Mouse (Mus musculus): ENCODE data around the gene Galnt16.

Gene Galnt16

DNA sequence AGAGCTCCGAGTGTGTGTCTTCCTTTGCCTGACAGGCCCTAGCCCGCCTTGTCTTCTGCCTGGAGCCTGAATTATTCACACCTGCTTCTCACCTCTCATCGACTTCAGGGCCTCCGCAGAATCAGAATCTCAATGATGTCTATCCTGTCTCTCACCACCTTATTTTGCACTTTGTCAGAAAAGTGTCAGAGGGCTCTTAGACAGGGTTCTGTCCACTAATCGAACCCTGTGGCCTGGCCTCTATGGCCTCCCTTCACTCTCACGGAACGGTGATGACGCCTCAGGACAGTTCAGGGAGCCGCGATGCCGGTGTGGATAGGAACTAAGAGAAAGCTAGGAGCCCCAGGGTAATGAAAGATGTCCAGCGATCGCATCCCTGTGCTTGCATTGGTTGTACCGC, at the start of gene Galnt16:
TSS of gene Galnt16 (plus strand) at position 301 of the 400 bp plus-strand sequence.
- DNase-seq (ENCODE audit: low spot score), result no peak

DNA sequence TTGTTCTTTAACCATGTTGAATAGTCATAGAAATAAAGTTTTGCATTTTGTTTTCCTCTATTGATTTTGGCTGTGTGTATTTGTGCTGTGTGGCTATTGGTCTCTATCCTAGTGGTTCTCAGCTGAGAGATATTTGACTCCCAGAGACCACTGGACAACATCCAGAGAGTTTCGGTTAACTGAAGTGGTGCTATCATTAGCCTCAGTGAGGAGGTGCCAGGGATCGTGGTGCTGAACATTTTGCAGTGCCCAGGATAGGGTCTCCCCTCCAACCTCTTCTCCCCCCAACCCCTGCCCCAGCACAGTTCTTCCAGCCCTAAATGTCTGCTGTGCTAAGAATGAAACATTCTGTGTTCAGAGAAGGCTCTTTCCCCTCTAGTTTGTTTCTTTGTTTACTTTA, 47.9 kb upstream of the Galnt16 start:
- no peak for DNase-seq (ENCODE audit: low spot score)

DNA sequence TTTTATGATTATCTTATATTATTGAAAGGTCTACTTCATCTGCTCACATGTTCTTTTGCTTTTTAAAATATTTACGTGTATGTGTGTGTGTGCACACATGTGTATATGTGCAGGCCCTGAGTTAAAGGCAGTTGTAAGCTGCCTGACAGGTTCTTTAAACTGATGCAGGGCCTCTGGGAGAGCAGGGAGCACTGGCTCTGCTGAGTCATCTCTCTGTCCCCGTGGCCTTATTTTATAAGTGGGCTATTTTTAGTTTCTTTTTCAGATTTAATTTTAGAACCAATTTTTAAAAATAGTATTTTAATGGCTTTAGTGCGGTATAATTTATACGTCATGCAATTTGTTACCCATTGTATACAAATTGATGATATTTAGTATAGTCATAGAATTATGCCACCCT, 46.2 kb upstream of the Galnt16 start:
- DNase-seq (ENCODE audit: low spot score), result no peak

DNA sequence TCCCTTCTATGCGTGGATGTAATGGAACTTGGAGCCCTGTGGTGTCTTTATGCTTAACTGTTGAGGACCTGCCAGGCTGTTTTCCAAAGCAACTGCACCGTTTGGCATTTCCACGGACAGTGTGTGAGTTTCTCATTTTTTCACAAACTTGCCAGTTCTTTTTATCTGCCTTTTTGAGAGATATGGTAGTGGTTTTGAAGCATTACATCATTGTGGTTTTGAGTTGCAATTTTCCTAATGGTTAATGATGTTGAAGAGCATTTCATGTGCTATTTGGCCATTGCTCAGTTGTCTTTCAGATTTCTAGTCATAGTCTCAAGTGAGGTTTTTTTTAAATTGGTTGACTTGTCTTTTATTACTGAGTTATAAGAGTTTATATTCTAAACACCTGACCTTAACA, 44.3 kb upstream of the Galnt16 start:
- no peak for DNase-seq (ENCODE audit: low spot score)

DNA sequence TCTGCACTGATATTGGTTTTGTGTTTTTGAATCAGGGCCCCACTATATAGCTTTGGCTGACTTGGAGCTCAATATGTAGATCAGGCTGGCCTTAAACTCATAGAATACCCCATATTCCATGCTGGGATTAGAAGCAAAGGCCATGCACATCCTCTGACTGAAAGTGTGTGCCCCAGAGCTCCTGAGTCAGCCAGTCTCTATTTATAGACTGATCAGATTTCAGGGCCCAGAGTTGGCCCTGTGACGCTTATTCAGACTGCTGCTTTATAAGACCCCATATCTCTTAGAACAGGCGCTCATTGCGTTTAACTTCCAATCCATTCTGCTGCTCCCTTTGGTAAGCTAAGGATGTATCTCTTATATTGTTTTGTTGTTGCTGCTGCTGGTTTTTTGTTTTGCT, 38.1 kb upstream of the Galnt16 start:
- no peak for DNase-seq (ENCODE audit: low spot score)

DNA sequence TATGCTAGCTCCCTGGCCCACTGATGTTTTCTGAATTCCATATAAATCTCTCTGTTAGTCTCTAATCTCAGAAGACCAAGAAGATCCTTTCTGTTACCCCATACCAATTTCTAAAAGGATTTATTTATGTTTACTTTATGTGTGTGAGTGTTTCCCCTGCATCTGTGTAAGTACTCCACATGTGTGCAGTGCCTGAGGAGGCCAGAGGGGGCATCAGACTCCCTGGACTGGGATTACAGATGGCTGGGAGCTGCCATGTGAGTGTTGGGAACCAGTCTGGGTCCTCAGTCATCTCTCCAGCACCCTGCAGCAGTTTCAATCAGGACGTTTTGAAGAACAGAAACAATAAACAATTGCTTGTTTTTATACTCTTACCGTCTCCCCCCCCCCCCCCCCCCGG, 34.7 kb upstream of the Galnt16 start:
- DNase-seq (ENCODE audit: low spot score), result no peak

DNA sequence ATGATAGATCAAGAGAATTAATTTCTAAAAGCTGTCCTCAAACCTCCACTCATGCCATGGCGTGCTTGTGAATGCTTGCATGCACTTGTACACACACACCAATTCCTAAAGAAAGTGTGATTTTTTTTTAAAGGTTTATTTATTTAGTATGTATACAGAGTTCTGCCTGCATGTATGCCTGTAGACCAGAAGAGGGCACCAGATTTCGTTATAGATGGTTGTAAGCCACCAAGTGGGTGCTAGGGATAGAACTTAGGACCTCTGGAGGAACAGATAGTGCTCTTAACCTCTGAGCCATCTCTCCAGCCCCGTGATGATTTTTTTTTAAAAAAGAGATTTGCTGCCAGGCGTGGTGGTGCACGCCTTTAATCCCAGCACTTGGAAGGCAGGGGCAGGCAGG, 24.8 kb upstream of the Galnt16 start:
- no peak for DNase-seq (ENCODE audit: low spot score)

DNA sequence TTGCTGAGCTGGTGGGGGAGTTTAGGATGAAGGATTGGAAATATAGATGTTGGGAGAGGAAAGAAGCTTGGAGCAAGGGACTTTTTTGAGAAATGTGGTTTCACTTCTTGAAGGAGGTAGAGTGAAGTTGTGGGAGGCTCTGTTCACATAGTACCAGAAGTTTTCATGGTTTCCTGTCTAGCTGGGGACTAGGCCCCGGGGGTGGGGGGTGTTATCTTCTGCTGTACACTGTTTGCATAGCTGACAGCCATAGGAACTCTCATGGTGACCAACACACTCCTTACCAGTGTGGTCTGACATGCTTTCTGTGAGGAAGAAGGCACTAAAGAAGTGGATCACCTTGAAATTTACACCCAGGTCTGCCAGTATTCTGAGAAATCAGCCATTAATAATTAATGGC, 22.4 kb upstream of the Galnt16 start:
- no peak for DNase-seq (ENCODE audit: low spot score)

DNA sequence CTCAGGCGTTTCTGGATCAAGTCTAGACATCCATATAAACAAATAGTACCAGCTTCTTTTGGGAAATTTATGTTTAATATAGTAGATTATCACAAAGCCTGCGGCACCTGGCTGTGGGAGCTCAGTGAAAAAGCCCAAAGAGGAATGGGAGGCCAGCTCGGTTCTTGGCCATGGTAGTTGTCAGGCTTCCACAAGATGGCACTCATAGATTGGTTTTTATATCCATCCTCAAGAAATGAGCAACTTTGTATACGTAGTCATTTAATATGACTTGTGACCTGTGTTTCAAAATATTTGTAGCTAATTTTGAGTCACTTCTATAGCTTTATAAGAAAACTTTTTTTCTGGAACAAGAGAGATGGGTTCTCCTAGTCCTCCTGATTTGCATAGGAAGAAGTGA, 19.7 kb upstream of the Galnt16 start:
- DNase-seq (ENCODE audit: low spot score), result no peak

DNA sequence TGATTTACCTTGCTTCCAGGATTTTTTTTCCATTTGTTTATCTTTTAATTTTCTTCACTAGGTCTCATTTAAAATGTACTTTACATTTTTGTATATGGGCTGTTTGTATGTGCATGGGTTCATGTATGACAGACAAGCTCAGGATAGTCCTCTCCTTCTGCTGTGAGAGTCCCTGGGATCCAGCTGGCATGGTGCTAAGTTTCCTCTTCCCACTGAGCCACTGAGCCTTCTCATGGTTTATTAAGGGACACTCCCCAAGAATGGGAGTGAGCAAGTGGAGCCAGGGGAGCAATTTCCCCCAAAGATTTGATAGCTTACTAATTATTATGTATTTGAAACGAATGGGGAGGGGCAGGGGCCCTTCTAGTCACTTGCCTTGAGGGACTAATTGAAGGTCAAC, 17.6 kb upstream of the Galnt16 start:
- no peak for DNase-seq (ENCODE audit: low spot score)

DNA sequence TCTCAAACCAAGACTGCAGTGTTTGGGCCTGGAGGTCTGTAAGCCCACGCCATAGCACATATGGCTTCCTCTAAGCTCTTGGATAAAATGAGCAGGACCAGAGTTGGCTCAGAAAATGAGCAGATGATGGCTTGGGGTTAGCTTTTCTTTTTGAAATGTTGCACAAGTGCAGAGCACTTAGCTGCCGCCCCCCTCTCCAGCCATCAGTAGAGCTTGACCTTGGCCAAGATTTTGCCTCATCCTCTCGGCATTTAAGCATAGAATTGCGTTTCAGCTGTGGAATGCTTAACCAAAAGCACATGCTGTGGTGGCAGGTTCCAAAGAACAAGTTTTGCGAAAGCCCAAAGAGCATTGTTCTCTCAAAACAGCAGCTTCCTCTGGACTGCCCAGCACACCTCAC, 13.4 kb upstream of the Galnt16 start:
- peak; percentile 26 for DNase-seq (ENCODE audit: low spot score)

DNA sequence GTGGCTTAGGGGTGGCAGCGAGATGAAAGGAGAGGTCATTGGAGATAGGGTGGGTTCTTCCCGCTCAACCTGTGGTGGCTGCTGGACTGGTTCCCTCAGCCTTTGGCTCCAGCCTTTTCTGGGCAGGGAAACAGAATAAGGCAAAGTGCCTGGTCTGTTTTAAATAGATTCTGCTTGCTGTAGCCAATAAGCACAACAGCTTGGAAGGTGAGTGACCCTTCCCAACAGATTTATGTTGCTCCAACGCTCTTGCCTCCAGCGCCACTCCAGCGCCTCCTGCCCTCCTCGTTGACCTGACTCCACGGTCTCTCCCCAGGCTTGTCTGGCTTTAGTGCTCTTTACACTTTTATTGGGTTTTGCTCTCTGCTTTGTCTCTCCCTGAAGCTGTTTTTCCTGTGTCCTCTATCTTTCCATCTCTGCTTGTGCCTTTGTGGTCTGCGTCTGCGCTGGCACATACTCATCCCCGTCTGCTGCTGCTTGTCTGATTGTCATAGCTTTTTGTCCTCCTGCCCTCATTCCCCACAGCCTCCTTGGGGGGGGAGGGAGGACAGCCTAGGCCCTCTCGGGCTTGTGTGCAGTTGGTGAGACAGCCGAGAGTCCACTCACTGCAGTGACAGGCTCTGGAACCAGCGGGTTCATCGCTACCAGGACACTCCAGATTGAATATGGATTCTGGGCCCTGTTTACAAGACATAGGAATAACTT, 10.9 kb upstream of the Galnt16 start:
- peak; percentile 20 for DNase-seq (ENCODE audit: low spot score)

DNA sequence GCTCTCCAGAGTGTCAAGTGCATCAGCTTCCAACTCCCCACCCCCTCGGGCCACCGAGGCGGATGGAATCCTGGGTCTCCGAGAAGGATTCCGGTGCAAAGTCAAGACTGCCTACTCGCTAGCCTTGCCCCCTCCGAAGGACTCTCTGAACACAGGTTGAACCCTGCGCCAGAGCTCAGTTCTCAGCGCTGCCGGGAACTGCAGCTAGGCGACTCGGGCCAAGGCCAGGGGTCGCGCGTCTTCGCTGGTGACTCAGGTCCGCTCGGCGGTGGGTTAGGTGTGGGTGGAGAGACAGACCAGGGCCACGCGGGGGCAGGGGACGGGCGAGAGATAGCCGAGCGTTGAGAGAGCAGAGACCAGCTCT, 298 bp downstream of the Galnt16 start:
- peak; percentile 22 for DNase-seq (ENCODE audit: low spot score)

DNA sequence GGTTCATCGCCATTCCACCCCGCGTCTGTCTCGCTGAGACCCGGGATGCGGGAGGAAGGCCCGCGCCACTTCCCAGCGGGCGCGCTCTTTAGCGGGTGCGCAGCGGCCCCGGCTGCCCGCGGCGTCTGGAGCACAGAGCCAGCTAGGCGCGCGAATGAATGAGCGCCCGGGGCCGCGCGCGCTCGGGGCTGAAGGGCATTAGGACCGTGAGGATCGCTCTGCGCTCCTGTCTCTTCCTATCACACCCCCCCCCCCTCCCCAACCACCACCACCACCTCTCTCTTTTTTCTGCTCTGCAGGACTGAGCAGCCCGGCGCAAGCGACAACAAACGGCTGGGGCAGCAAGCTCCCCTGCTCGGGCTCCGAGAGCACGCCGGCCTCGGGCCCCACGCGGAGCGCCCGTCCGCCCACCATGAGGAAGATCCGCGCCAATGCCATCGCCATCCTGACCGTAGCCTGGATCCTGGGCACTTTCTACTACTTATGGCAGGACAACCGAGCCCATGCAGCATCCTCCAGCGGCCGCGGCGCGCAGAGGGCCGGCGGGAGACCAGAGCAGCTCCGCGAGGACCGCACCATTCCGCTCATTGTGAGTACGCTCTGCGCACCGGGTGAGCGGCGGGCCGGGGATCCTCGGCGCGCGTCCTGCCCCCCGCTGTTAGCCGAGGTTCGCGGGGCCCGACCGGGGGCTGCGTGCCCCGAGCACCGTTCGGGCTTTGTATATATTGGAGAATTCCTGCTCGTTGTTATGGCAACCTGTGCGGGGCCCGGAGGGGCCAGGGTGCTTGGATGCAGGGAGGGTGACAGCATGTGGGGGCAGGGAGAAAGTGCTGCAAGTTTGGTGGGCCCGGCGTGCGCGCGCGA, 912 bp downstream of the Galnt16 start:
- DNase-seq (ENCODE audit: low spot score), result peak; percentile 52

DNA sequence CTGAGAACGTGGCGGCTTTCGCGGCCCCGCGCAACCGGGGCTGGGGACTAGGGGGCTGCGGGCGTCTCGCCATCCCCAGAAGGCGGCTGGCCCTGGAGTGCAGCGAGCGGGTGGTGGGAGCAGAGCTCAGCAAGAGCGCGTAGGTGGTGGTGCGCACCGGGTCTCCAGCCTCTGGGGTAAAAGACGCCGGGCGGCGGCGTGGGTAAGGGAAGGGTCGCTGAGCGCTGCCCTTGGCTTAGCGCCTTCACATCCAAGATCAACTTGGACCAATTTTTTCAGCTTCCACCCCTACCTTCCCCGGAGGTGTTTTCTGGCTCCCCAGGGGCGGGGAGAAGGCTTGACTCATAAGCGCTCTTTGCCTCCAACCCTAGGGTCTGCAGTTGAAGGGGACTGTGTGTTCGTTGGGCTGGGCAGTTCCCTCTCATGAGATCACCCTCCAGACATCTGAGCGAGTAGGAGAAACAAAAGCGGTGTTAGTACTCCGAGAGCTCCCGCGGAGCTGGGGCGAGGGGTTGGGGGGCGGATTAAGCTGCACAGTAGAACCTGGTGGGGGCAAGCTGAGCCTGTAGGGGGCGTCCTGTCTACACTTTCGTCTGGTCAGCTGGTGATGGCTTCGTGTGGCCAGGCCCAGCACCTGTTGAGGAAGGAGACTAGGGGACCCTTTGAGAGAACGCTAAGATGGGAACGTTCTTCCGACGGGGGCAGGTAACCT, 1.7 kb downstream of the Galnt16 start:
- DNase-seq (ENCODE audit: low spot score), result peak; percentile 15

DNA sequence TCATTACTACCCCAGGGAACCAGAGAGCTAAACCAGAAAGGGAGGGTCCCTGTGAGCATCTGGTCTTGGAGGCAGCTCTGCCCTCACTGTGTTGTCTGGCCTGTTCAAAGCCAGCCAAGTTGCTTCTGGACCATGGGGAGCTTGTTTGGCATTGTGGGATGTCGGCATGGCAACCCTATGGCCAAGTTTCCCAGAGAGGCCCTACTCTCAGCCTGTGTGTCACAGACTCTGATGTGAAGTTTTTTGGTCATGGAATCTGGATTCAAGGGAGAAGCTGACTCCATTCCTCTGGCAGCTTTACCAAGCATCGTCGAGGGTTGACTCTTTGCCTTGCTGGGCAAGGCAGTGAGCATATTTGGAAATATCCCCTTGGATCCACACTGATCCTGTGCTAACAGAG, 3.9 kb downstream of the Galnt16 start:
- no peak for DNase-seq (ENCODE audit: low spot score)

DNA sequence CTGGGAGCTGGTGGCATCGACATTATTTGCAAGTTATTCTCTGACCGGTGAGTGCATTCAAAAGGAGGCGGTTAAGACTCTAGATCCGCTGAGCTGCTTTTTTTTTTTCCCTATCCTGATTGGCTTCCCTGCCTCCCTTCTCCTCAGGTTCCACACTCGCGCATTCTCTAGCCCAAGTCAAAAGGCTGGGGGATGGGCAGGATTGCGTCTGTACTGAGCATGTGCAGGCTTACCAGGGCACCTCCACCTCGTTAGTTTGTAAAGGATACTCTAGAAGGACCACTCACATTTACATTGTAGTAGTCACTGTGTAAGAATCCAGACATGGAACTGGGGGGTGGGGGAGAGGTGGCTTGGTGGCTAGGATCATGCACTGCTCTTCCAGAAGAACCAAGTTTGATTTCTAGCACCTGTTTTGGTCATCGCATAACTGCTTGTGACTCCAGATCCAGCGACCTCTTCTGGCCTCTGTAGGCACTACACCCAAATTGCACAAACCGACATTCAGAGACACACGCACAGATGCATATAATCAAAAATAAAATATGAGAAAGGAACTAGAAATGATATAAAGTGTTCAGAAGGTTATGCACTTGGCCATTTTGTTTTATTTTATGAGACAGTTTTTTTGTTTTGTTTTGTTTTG, 6.3 kb downstream of the Galnt16 start:
- DNase-seq (ENCODE audit: low spot score), result no peak

DNA sequence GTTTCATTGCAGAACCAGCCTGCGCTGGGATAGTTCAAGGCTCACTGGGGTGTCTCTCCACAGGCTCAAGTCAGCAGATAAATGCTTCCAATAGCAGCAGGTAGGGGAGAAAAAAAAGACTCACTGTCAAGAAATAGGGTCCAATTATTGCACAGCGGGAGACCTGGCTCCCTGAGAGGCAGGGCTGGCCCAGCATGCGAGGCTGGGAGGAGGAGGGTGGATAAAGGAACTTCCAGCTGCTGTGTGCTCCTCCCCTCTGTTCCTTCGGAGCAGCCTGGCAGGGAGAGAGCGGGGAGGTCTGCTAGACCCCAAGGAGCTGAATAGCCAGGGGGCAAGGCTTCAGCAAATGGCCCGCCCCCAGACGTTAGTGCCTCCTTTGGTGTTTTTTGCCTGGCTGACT, 7.4 kb downstream of the Galnt16 start:
- no peak for DNase-seq (ENCODE audit: low spot score)

DNA sequence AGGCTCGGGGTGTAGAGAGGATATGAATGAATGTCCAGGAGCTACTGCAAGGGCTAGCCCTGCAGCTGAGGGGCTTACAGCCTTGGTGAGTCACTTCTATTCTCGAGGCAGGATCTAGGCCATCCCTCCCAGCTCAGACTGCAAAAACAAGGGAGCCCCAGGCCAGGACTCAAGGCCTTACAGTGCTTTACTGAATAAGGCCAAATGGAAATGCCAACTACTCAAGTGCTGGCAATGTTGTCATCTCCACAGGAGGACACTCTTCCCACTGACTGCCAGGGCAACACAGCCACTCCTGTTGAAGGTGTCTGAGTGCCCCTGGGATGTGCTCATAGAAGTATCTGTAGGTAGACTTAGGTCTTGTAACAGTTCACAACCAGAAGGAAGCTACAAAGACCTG, 8.4 kb downstream of the Galnt16 start:
- no peak for DNase-seq (ENCODE audit: low spot score)

DNA sequence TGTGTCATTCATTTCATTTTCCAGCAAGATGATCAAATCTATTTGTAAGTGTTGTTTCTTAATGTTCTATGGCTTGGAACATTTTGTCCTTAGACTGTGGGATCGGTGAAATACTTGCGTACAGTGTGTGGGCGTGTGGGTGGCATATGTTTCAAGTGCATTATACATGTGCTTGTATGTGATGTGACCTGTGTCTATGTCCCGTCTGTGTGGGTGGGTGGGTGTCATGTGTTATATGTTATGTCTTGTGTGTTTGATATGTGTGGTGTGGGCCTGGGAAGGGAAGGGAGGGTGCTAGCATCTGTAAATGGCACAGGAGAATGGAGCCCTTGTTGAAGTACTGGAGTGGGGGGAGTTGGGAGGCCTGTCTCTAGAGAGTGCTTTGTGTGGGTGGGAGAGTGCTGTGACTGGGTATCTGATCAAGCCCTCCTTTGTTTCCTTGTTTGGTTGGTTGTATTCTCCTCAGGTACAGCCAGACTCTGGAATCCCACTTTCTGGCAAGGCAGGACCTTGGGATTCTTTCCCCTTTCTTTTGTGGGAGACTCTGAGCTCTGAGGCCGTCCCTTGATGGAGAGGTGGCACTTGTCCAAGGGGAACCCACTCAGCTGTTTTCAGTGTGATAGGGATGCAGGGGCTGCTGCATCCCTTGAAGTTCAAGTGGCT, 9.8 kb downstream of the Galnt16 start:
- no peak for DNase-seq (ENCODE audit: low spot score)

DNA sequence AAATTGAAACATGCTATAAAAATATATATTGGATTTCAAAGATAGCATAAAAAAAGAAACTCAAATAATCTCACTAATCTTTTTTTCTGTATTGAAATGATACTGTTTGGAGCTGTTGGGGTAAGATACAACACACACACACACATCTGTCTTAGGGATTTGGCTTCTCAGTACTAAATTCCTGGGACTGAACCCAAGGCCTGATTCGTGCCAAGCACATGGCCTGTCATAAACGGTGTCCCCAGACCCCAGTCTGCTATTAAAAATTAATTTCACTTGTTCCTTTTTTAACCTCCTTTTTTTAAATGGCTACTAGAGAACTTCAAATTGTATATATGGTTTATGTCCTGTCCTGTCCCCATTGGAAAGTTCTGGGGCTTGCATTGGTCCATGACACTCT, 12.0 kb downstream of the Galnt16 start:
- DNase-seq (ENCODE audit: low spot score), result no peak

DNA sequence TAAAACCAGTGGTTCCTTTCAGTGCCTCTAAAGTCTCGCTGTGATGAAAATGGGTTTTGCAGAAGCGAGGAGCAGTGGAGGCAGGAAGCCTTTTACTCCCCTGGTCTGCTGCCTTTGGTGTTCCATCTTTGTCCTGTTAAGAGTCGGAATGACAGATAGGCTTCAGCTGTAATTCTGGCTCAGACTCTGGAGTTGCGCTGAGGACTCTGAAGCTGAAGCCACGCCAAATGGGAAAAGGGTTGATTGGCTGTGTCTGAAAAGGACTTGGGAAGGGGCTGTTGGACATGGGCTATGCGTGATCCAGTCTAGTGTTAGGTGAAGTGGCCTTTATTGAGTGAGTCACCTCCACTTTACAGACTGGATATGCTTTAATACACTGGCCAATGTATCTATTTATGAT, 12.6 kb downstream of the Galnt16 start:
- DNase-seq (ENCODE audit: low spot score), result no peak

All from yolk sac, embryonic 10.5 days (tissue).